Mouse (Mus musculus) urinary bladder, postnatal 25 days (tissue): ENCODE results near the gene Sapcd1.

Source experiments
- DNase-seq: peaks from one replicate; pipeline ENCODE4 v3.0.0; 2022; ENCODE audit warnings: low spot score

Gene Sapcd1

DNA sequence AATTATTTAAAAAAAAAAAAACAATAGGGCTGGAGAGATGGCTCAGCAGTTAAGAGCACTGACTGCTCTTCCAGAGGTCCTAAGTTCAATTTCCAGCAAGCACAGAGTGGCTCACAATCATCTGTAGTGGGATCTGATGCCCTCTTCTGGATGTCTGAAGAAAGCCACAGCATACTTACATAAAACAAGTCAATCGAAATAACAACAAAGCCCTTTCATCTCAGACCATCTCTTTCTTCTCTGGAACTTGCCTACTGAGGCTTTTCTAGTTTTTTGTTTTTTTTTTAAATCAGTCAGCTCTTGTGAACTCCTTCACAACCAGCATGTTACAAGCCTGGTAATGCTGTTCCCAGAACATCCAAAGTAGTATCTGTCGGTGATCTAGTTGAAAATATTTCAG lies 47.2 kb downstream of the Sapcd1 start:
- DNase-seq, result no peak

DNA sequence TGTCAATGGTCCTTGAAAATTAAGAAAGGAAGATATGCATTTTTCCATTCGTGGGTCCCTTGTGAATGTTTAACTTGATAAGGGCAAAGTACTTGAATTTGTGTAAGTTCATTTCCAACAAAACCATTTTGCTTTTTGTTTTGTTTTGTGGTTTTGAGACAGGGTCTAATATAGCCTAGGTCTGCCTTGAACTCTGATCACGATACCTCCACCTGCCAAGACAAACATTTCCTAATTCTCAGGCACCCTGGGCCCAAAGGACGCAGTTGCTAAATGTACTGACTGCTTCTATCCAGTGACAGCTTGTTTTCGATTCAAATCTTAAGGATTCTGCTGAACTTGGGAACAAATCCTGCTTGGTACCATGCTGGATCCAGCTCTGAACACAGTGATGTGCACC lies 48.2 kb downstream of the Sapcd1 start:
- DNase-seq, result no peak

DNA sequence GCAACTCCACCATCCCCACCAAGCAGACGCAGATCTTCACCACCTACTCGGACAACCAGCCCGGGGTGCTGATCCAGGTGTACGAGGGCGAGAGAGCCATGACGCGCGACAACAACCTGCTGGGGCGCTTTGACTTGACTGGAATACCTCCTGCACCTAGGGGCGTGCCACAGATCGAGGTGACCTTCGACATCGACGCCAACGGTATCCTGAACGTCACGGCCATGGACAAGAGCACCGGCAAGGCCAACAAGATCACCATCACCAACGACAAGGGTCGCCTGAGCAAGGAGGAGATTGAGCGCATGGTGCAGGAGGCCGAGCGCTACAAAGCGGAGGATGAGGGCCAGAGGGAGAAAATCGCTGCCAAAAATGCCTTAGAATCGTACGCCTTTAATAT lies 49.6 kb downstream of the Sapcd1 start:
- DNase-seq, result no peak

DNA sequence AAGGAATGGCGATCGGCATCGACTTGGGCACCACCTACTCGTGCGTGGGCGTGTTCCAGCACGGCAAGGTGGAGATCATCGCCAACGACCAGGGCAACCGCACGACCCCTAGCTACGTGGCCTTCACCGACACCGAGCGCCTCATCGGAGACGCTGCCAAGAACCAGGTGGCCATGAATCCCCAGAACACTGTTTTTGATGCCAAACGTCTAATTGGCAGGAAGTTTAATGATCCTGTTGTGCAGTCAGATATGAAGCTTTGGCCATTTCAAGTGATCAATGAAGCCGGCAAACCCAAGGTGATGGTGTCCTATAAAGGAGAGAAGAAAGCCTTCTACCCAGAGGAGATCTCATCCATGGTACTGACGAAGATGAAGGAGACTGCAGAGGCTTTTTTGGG lies 50.8 kb downstream of the Sapcd1 start:
- DNase-seq, result no peak
